Mouse (Mus musculus) kidney, adult 2 months (tissue): ENCODE data around the gene Kif2a.

Experiments
- CTCF ChIP-seq: fragments of 200-500 bp; conservative IDR thresholded peaks from 2 replicates; pipeline ENCODE4 v1.5.1; 2011; ENCODE audit warnings: low read depth, mild to moderate bottlenecking, control low read depth, low read length, moderate library complexity, mixed read lengths; ENCODE audit not compliant: insufficient read depth, insufficient read length
- POLR2A ChIP-seq: fragments of 200-500 bp; IDR thresholded peaks from one replicate; pipeline ENCODE4 v1.6.1; 2011; ENCODE audit warnings: low read depth, low read length, control low read depth

GRCm38 (mm10) chr13:107044229-107044628, 22.3 kb upstream of the Kif2a start:
- TF ChIP-seq CTCF: no peak
- TF ChIP-seq POLR2A: no peak
